Mouse (Mus musculus): Measurements from ENCODE around the gene Arhgap9.

The Arhgap9 gene

GRCm38 (mm10) chr10:127321621-127322020 is at the start of gene Arhgap9:
TSS of gene Arhgap9 (plus strand) at chr10:127321964.
- no peak for DNase-seq (ENCODE audit: low read depth, low spot score)

- DNase-seq (ENCODE audit: low read depth, low spot score): no peak
Observed at GRCm38 (mm10) chr10:127272371-127272770, 49.4 kb upstream of the Arhgap9 start.

GRCm38 (mm10) chr10:127274261-127275022 is 47.3 kb upstream of the Arhgap9 start:
- no peak for DNase-seq (ENCODE audit: low read depth, low spot score)

GRCm38 (mm10) chr10:127279730-127280129 is 42.0 kb upstream of the Arhgap9 start:
- DNase-seq (ENCODE audit: low read depth, low spot score): no peak

GRCm38 (mm10) chr10:127281316-127281715 is 40.4 kb upstream of the Arhgap9 start:
- DNase-seq (ENCODE audit: low read depth, low spot score): no peak

GRCm38 (mm10) chr10:127282620-127283215 is 39.0 kb upstream of the Arhgap9 start:
- no peak for DNase-seq (ENCODE audit: low read depth, low spot score)

- no peak for DNase-seq (ENCODE audit: low read depth, low spot score)
Observed at GRCm38 (mm10) chr10:127284105-127284622, 37.6 kb upstream of the Arhgap9 start.

GRCm38 (mm10) chr10:127284724-127285500 is 36.9 kb upstream of the Arhgap9 start:
- DNase-seq (ENCODE audit: low read depth, low spot score): no peak

- DNase-seq (ENCODE audit: low read depth, low spot score): no peak
Observed at GRCm38 (mm10) chr10:127285644-127286043, 36.1 kb upstream of the Arhgap9 start.

- DNase-seq (ENCODE audit: low read depth, low spot score): no peak
Observed at GRCm38 (mm10) chr10:127286194-127286593, 35.6 kb upstream of the Arhgap9 start.

GRCm38 (mm10) chr10:127286730-127287129 is 35.0 kb upstream of the Arhgap9 start:
- DNase-seq (ENCODE audit: low read depth, low spot score): no peak

- DNase-seq (ENCODE audit: low read depth, low spot score): no peak
Observed at GRCm38 (mm10) chr10:127287271-127287935, 34.4 kb upstream of the Arhgap9 start.

GRCm38 (mm10) chr10:127287936-127288293 is 33.8 kb upstream of the Arhgap9 start:
- DNase-seq (ENCODE audit: low read depth, low spot score): no peak

GRCm38 (mm10) chr10:127288328-127288799 is 33.4 kb upstream of the Arhgap9 start:
- no peak for DNase-seq (ENCODE audit: low read depth, low spot score)

- peak; percentile 82 for DNase-seq (ENCODE audit: low read depth, low spot score)
Observed at GRCm38 (mm10) chr10:127288800-127289572, 32.8 kb upstream of the Arhgap9 start, which contains the start of gene Mbd6. TSS of gene Mbd6 (minus strand) at chr10:127289018.

GRCm38 (mm10) chr10:127289573-127290191 is 32.1 kb upstream of the Arhgap9 start:
- peak; percentile 63 for DNase-seq (ENCODE audit: low read depth, low spot score)

- DNase-seq (ENCODE audit: low read depth, low spot score): peak; percentile 98
Observed at GRCm38 (mm10) chr10:127290307-127290929, 31.3 kb upstream of the Arhgap9 start.

- no peak for DNase-seq (ENCODE audit: low read depth, low spot score)
Observed at GRCm38 (mm10) chr10:127290930-127291880, 30.6 kb upstream of the Arhgap9 start.
